Mouse (Mus musculus) hindbrain, embryonic 11.5 days (tissue): ENCODE results near the gene 2010111I01Rik. TPM values are rescaled to one million over a fixed set of nuclear protein-coding genes. Genes with fewer than 3 reads are reported as not detected.

Source experiments
- ATAC-seq: fragments of 200-750 bp; cut with Nextera tagmentation; 2 replicates; pipeline ENCODE4 v1.8.0; 2017; ENCODE audit warnings: mild to moderate bottlenecking, moderate TSS enrichment, moderate library complexity; ENCODE audit not compliant: low FRiP score
- DNase-seq: peaks from one replicate; pipeline ENCODE4 v3.0.0-alpha.2; 2015; ENCODE audit warnings: low spot score
- H3K27ac ChIP-seq: fragments of 300-500 bp; sonication (generic); 2 replicates; pipeline ENCODE4 v1.5.1; 2014; ENCODE audit warnings: mild to moderate bottlenecking, low read depth, low read length
- H3K27me3 ChIP-seq: fragments of 300-500 bp; sonication (generic); 2 replicates; pipeline ENCODE4 v1.6.1; 2014; ENCODE audit warnings: mild to moderate bottlenecking, low read length, moderate library complexity, mixed read lengths; ENCODE audit not compliant: control insufficient read depth, insufficient read depth
- H3K36me3 ChIP-seq: fragments of 300-500 bp; sonication (generic); 2 replicates; pipeline ENCODE4 v1.6.1; 2014; ENCODE audit warnings: mild to moderate bottlenecking, low read length, moderate library complexity, mixed read lengths; ENCODE audit not compliant: control insufficient read depth, insufficient read depth
- H3K4me1 ChIP-seq: fragments of 300-500 bp; sonication (generic); replicated peaks from 2 replicates; pipeline ENCODE4 v1.6.1; 2014; ENCODE audit warnings: low read length, mixed read lengths; ENCODE audit not compliant: control insufficient read depth, insufficient read depth
- H3K4me2 ChIP-seq: fragments of 300-500 bp; sonication (generic); replicated peaks from 2 replicates; pipeline ENCODE4 v1.6.1; 2014; ENCODE audit warnings: mild to moderate bottlenecking, low read depth, low read length
- H3K4me3 ChIP-seq: fragments of 300-500 bp; sonication (generic); 2 replicates; pipeline ENCODE4 v1.5.1; 2014; ENCODE audit warnings: low read depth, low read length
- H3K9ac ChIP-seq: fragments of 300-500 bp; sonication (generic); 2 replicates; pipeline ENCODE4 v1.6.1; 2014; ENCODE audit warnings: low read depth, low read length
- H3K9me3 ChIP-seq: fragments of 300-500 bp; sonication (generic); 2 replicates; pipeline ENCODE4 v1.6.1; 2016; ENCODE audit warnings: low read length; ENCODE audit not compliant: control insufficient read depth
- WGBS: fragments of 180-500 bp; shearing (Covaris S2); extraction: QIAGEN DNeasy Blood & Tissue Kit; methylation state at CpG from one replicate; pipeline ENCODE4 v1.1.7; 2014; 5-methylcytosine and 5-hydroxymethylcytosine counted together
- polyA plus RNA-seq: library from polyadenylated mRNA; unstranded; fragments of >200 nt; fragmentation: Nextera tagmentation; extraction: Ambion mirVana; gene quantifications from 2 replicates; pipeline ENCODE4 v1.2.1, GENCODE M21; 2014

2010111I01Rik gene
- polyA plus RNA-seq, 1 experiment from 2014 or later, result 46.2 TPM

DNA sequence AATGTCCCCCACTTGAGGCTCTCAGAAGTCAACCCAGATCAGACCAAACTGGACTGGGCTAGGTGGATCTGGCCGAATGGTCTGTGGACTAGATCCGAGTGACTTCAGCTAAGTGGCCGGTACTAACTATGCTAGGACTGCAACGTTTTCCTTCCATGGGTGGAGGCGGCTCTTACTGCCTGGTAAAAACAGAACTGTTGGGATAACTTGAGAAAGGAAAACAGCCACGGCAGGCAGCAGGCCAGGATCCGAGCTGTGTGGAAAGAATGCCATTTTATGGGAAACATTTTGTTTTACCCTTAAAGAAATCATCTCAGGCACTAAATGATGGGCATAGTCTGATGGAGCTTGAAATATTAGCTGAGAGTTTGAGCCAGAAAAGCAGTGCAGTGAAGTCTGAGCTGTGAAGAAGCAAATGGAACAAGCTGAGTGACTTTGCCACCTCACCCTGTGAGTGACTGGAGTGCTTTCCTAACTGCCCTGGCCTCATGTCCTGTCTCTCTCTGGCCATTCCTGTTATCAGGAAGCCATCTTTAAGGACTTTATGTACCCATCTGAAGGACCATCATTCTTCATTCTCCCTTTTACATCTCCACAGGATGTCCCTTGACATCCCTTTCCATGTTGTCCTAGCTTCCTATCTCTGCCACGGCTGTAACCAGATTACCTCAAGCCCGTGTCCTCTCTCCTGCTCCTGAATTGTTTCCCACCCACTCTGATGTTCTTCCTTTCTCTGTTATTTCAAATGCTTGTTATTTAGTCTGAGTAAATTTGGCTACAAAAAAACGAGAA lies 277.9 kb downstream of the 2010111I01Rik start:
- Histone ChIP-seq H3K27me3 (0 out of 2 replicates have a peak, but pooled peaks cover 2% of the 10 kb centered on the region), H3K4me3 (no peak overlapping the region), H3K9me3 (no peaks in the 10 kb centered on the region), H3K36me3 (no peaks in the 10 kb centered on the region), H3K4me2 (no peak overlapping the region), H3K9ac (no peak overlapping the region; the same call in 1 of the 2 replicates), H3K27ac (no peak overlapping the region), H3K4me1 (peaks cover 4% of the 10 kb centered on the region; the same call in 1 of the 2 replicates)
- DNase-seq, result no peak
- WGBS, result 79% methylated on average over 10 of the region's 10 CpGs
- no peak for ATAC-seq

DNA sequence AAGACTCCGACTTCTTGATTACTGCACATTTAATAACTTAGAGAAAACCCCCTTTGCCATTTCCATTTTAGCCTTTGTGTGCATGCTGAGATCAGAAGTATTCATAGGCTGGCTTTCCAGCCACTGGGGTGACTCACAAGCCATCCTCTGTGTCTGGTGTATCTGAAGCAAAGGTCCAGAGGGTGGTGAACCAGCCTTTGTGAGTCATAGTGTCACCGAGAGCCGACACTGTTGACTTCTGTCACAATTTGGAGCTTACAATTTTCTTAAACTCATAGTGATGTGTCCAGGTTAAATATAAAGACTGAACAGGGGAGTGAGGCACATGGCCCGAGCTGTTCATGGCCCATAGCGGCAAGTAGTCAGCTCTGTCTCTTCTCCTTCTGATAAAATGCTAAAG lies 278.9 kb downstream of the 2010111I01Rik start:
- Histone ChIP-seq H3K9me3 (no peaks in the 10 kb centered on the region), H3K36me3 (no peaks in the 10 kb centered on the region), H3K9ac (no peak overlapping the region), H3K4me2 (no peak overlapping the region), H3K4me3 (no peak overlapping the region), H3K27me3 (0 out of 2 replicates have a peak, but pooled peaks cover 2% of the 10 kb centered on the region), H3K27ac (no peak overlapping the region), H3K4me1 (peaks cover 4% of the 10 kb centered on the region; the same call in 1 of the 2 replicates)
- ATAC-seq (no peak), DNase-seq (no peak)
- 85% methylated on average over 5 of the region's 5 CpGs for WGBS

DNA sequence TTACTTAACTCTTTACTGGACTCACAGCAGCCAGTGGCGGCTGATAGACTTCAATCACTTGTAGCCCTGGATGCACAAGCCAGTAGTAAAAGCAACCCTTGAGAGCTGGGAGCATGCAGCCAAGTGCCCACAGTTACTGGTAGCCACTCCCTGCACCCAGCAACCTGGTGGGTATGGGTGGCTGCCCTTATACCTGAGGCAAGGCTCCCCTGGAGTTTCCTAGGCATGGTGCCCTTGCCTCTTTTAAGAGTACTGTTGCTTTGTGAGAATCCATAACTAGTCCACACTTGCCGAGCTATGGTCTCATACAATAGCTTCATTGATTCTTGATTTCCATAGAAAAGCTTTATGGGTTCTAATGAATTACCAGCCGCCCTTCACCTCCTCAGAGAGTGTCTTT lies 279.7 kb downstream of the 2010111I01Rik start:
- WGBS, result 63% methylated on average over 3 of the region's 3 CpGs
- Histone ChIP-seq H3K4me2 (no peak overlapping the region), H3K27me3 (0 out of 2 replicates have a peak, but pooled peaks cover 2% of the 10 kb centered on the region)

DNA sequence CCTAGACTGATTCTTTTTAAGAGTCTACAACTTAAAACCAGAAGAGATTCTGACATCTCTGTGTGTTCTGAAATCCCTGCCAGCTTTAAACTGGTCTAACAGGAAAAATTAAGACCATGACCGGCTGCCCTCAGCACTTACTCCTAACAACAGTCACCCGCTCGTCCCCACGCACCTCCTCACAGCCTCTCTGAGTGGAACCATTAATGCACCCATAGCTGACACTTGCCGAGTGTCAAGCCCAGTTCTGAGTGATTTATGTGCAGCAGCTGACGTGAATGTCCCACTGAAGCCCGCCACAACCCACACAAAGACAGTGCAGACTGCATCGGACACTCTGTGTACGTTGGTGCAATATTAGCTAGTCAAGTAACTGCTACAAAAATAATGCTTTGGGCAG lies 280.5 kb downstream of the 2010111I01Rik start:
- WGBS, result 50% methylated on average over 9 of the region's 9 CpGs
- no peak for DNase-seq

More for the DNA sequence above, 279.7 kb downstream of the 2010111I01Rik start:
- no peaks in the 10 kb centered on the region for H3K36me3 ChIP-seq
- H3K4me1 ChIP-seq, result peaks cover 4% of the 10 kb centered on the region; the same call in 1 of the 2 replicates
- no peak overlapping the region for H3K4me3 ChIP-seq
- H3K27ac ChIP-seq, result no peak overlapping the region
- no peak overlapping the region for H3K9ac ChIP-seq
- no peaks in the 10 kb centered on the region for H3K9me3 ChIP-seq
- no peak for DNase-seq
- no peak; the same call in 1 of the 2 replicates for ATAC-seq

DNA sequence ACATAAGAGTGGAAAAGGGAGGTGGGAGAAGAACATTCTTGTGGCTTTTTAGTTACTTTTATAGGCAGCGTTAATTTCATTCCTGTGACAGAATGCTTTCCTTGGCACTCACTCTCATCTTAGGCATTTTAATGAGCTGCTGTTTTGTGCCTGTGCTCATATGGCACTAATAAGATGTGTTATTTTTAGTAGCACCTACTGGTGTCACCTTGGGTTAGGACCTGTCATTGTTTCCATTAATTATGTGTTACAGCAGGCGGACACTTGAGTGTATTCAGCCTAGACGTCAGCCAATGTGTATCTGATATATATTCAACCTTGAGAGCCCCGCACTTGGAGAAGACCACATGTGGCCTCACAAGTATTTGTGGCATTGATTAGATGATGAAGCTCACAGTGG lies 281.1 kb downstream of the 2010111I01Rik start:
- no peaks in the 10 kb centered on the region for H3K36me3 ChIP-seq
- H3K27ac ChIP-seq, result no peak overlapping the region
- H3K4me3 ChIP-seq, result no peak overlapping the region
- ATAC-seq (no peak), DNase-seq (no peak)
- no peaks in the 10 kb centered on the region for H3K9me3 ChIP-seq
- H3K4me2 ChIP-seq, result no peak overlapping the region
- H3K27me3 ChIP-seq, result no peaks in the 10 kb centered on the region
- H3K9ac ChIP-seq, result no peak overlapping the region
- 71% methylated on average over 4 of the region's 4 CpGs for WGBS
- peaks cover 4% of the 10 kb centered on the region; the same call in 1 of the 2 replicates for H3K4me1 ChIP-seq

More for the DNA sequence above, 280.5 kb downstream of the 2010111I01Rik start:
- Histone ChIP-seq H3K36me3 (no peaks in the 10 kb centered on the region), H3K9ac (no peak overlapping the region), H3K27me3 (0 out of 2 replicates have a peak, but pooled peaks cover 2% of the 10 kb centered on the region), H3K4me3 (no peak overlapping the region), H3K4me1 (peaks cover 4% of the 10 kb centered on the region; the same call in 1 of the 2 replicates), H3K4me2 (no peak overlapping the region), H3K9me3 (no peaks in the 10 kb centered on the region), H3K27ac (no peak overlapping the region)
- ATAC-seq, result peak; percentile 31; the same call in 1 of the 2 replicates

DNA sequence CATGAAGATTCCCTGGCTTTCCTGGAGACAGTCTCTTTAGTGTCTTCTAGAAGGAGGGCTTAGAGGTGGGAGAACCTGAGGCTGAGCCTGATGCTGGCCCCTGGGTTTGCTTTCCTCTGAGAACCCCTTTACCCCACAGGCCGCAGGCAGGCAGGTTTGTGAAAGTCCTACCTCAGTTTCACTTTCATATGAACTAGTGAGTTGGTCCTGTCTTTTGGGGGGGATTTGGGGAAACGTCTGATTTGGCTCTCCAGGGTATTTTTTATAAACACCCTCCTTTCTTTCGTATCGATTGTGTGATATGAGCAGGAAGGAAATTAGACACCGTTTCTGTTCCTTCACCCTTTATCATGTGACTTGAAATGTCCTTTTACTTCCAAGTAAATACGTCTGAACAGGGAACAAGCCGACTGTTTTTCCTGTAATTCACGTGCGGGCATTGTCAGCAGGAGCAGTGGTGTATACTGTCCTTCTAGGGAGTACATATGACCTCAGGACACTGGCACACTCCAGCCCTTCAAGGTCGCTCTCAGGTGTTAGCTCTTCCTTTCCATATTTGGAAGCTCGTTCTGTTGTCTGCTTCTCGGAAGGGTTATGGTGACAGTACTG lies 281.7 kb downstream of the 2010111I01Rik start:
- ATAC-seq (no peak), DNase-seq (no peak)

DNA sequence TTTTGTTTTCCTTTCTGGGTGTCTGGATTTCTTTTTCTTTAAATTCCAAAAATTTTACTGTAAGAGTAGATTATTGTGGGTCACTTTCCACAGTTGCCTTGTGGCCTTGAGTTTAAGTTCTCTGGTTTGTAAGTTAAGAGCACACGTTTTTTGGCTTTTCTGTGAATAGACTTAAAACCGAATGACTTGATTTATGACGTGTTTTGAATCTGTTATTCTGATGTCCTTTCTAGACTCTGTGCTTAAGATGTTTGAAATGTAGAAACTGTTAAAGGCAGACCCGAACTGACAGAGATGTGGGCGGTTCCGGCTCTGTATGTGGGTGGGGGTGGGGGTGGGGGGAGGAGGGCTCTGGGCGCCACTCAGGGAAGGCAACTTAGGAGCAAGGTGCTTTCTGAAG lies 282.3 kb downstream of the 2010111I01Rik start:
- ATAC-seq, result no peak
- H3K4me3 ChIP-seq, result no peak overlapping the region
- no peaks in the 10 kb centered on the region for H3K9me3 ChIP-seq
- WGBS, result 70% methylated on average over 7 of the region's 7 CpGs
- H3K9ac ChIP-seq, result no peak overlapping the region
- no peak overlapping the region for H3K4me2 ChIP-seq
- no peak for DNase-seq
- peaks cover 2% of the 10 kb centered on the region; the same call in 1 of the 2 replicates for H3K4me1 ChIP-seq
- H3K27me3 ChIP-seq, result no peaks in the 10 kb centered on the region
- H3K27ac ChIP-seq, result no peak overlapping the region
- H3K36me3 ChIP-seq, result no peaks in the 10 kb centered on the region

More for the DNA sequence above, 281.7 kb downstream of the 2010111I01Rik start:
- H3K27ac ChIP-seq, result no peak overlapping the region
- H3K9ac ChIP-seq, result no peak overlapping the region
- H3K36me3 ChIP-seq, result no peaks in the 10 kb centered on the region
- H3K27me3 ChIP-seq, result no peaks in the 10 kb centered on the region
- peaks cover 2% of the 10 kb centered on the region; the same call in 1 of the 2 replicates for H3K4me1 ChIP-seq
- no peaks in the 10 kb centered on the region for H3K9me3 ChIP-seq
- H3K4me2 ChIP-seq, result no peak overlapping the region
- no peak overlapping the region for H3K4me3 ChIP-seq
- 83% methylated on average over 12 of the region's 12 CpGs for WGBS

DNA sequence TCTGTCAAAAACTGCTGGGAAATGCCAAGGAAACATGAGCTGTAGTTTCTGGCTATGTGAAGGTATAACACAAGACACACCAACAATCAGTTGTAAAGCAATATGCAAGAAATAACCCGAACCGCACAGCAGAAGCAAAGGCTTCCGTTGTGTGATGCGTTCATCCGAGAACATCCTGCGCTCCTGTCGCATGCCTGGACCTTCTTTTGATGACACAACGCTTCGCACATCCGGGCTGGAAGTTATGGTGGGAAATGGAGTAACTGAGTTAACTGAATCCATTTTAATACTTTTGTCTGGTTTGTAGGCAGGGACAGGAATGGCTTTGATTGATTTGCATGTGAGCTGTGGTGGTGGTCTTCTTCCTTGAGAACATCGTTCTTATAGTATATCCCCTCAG lies 282.9 kb downstream of the 2010111I01Rik start:
- no peak for ATAC-seq
- Histone ChIP-seq H3K4me2 (no peak overlapping the region), H3K27me3 (no peaks in the 10 kb centered on the region), H3K9ac (no peak overlapping the region), H3K4me1 (peaks cover 2% of the 10 kb centered on the region; the same call in 1 of the 2 replicates), H3K36me3 (no peaks in the 10 kb centered on the region), H3K27ac (no peak overlapping the region), H3K9me3 (no peaks in the 10 kb centered on the region), H3K4me3 (no peak overlapping the region)
- no peak for DNase-seq
- WGBS, result 96% methylated on average over 11 of the region's 11 CpGs
